Mouse (Mus musculus) hindbrain, embryonic 16.5 days (tissue): Measurements from ENCODE around the gene Gm4175. TPM values are rescaled to one million over a fixed set of nuclear protein-coding genes. Genes with fewer than 3 reads are reported as not detected.
"Not testable (repeated sequence)": the region's sequence is repeated elsewhere in the genome, so short reads cannot be mapped to it uniquely, and the experiment has no call there.

ENCODE experiments used
- ATAC-seq: fragments of 200-750 bp; cut with Nextera tagmentation; 2 replicates; pipeline ENCODE4 v1.8.0; 2017; ENCODE audit warnings: moderate TSS enrichment, moderate library complexity
- H3K27ac ChIP-seq: fragments of 300-500 bp; sonication (generic); 2 replicates; pipeline ENCODE4 v1.5.1; 2014; ENCODE audit warnings: low read depth, mild to moderate bottlenecking, control low read depth, low read length, moderate library complexity
- H3K27me3 ChIP-seq: fragments of 300-500 bp; sonication (generic); replicated peaks from 2 replicates; pipeline ENCODE4 v1.6.1; 2014; ENCODE audit warnings: low read length; ENCODE audit not compliant: control insufficient read depth, insufficient read depth
- H3K36me3 ChIP-seq: fragments of 300-500 bp; sonication (generic); 2 replicates; pipeline ENCODE4 v1.6.1; 2014; ENCODE audit warnings: mild to moderate bottlenecking, low read length, moderate library complexity, mixed read lengths; ENCODE audit not compliant: control insufficient read depth, insufficient read depth
- H3K4me1 ChIP-seq: fragments of 300-500 bp; sonication (generic); 2 replicates; pipeline ENCODE4 v1.6.1; 2014; ENCODE audit warnings: low read depth, low read length; ENCODE audit not compliant: control insufficient read depth, insufficient read depth
- H3K4me2 ChIP-seq: fragments of 300-500 bp; sonication (generic); 2 replicates; pipeline ENCODE4 v1.6.1; 2014; ENCODE audit warnings: mild to moderate bottlenecking, low read length, control low read depth, moderate library complexity
- H3K4me3 ChIP-seq: fragments of 300-500 bp; sonication (generic); 2 replicates; pipeline ENCODE4 v1.5.1; 2014; ENCODE audit warnings: mild to moderate bottlenecking, low read length, control low read depth, moderate library complexity
- H3K9ac ChIP-seq: fragments of 300-500 bp; sonication (generic); 2 replicates; pipeline ENCODE4 v1.6.1; 2014; ENCODE audit warnings: low read depth, mild to moderate bottlenecking, control low read depth, low read length, moderate library complexity
- H3K9me3 ChIP-seq: fragments of 300-500 bp; sonication (generic); 2 replicates; pipeline ENCODE4 v1.6.1; 2014; ENCODE audit warnings: mild to moderate bottlenecking, low read length, moderate library complexity; ENCODE audit not compliant: control insufficient read depth
- WGBS: fragments of 180-500 bp; shearing (Covaris S2); extraction: QIAGEN DNeasy Blood & Tissue Kit; methylation state at CpG from one replicate; pipeline ENCODE4 v1.1.7; 2014; 5-methylcytosine and 5-hydroxymethylcytosine counted together
- polyA plus RNA-seq: library from polyadenylated mRNA; unstranded; fragments of >200 nt; fragmentation: Nextera tagmentation; extraction: Ambion mirVana; gene quantifications from 2 replicates; pipeline ENCODE4 v1.2.1, GENCODE M21; 2015

Gene Gm4175
- not detected in 2 replicates for polyA plus RNA-seq

DNA sequence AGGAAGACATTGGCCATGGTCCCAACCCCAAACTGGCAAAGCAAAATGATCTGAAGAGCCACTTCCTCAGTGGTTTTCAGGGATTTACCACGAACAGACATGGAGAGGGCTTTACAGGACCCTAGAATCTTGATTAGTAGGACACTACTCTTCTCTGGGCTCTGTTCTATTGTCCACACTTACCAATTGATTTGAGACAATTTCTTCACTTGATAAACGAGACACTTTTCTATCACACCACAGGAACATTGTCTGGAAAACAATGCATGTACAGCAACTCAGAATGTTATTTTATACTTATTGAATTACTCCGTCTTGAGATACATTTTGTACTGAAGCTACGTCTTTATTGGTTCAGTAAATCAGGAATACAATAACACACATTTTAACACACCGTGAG, at the start of gene Gm4175:
Gene Gm4175 (minus strand): TSS at position 101 of the 400 bp plus-strand sequence.
- no CpG with 5 or more reads among the region's 5 CpGs for WGBS
- not testable (repeated sequence) for ATAC-seq, H3K36me3 ChIP-seq

DNA sequence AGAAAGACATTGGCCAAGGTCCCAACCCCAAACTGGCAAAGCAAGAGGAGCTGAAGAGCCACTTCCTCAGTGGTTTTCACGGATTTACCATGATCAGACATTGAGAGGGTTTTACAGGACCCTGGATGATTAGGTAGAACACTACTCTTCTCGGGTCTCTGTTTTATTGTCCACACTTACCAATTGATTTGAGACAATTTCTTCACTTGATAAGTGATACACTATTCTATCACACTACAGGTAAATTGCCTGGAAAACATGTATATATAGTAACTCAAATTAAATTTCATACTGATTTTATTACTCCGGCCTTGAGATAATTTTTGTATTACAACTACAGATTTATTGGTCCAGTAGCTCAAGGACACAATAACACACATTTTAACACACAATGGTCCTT, 35.4 kb upstream of the Gm4175 start, which contains the start of gene Gm4177:
Gene Gm4177 (minus strand): TSS at position 101 of the 400 bp plus-strand sequence.
- not testable (repeated sequence) for H3K36me3 ChIP-seq, H3K4me2 ChIP-seq, ATAC-seq, H3K27me3 ChIP-seq, H3K4me3 ChIP-seq, H3K9ac ChIP-seq, H3K4me1 ChIP-seq, H3K27ac ChIP-seq, H3K9me3 ChIP-seq
- no CpG with 5 or more reads among the region's 3 CpGs for WGBS

More for the DNA sequence above, at the start of gene Gm4175:
- H3K27me3 ChIP-seq, H3K4me2 ChIP-seq, H3K27ac ChIP-seq, H3K4me1 ChIP-seq, H3K4me3 ChIP-seq, H3K9ac ChIP-seq, H3K9me3 ChIP-seq: not testable (repeated sequence)

Other genes with a start within 250 kb of the Gm4175 start
- gene Vmn1r130, start 249.7 kb downstream of the Gm4175 start, polyA plus RNA-seq = not detected in 2 replicates
- gene Vmn1r131, start 215.4 kb downstream of the Gm4175 start, polyA plus RNA-seq = not detected in 2 replicates
- gene Vmn1r132, start 147.4 kb downstream of the Gm4175 start, polyA plus RNA-seq = not detected in 2 replicates
- gene Gm4177, start 35.3 kb upstream of the Gm4175 start, polyA plus RNA-seq = not detected in 2 replicates
- gene Vmn1r135, start 70.9 kb upstream of the Gm4175 start, polyA plus RNA-seq = not detected in 2 replicates
- gene Gm5725, start 82.8 kb upstream of the Gm4175 start, polyA plus RNA-seq = not detected in 2 replicates
- gene Gm5891, start 159.8 kb upstream of the Gm4175 start, polyA plus RNA-seq = not detected in 2 replicates
- not detected in 2 replicates for gene Vmn1r137, start 233.1 kb upstream of the Gm4175 start, polyA plus RNA-seq